Mouse (Mus musculus) midbrain, postnatal 0 days (tissue): ENCODE data around the gene Ric8a. TPM values are rescaled to one million over a fixed set of nuclear protein-coding genes. Genes with fewer than 3 reads are reported as not detected.

Experiments used
- ATAC-seq: fragments of 200-750 bp; cut with Nextera tagmentation; 2 replicates; pipeline ENCODE4 v1.8.0; 2017; ENCODE audit warnings: moderate number of reproducible peaks, mild to moderate bottlenecking, moderate TSS enrichment, moderate library complexity; ENCODE audit not compliant: low FRiP score
- DNase-seq: peaks from one replicate; pipeline ENCODE4 v3.0.0-alpha.2; 2015; ENCODE audit warnings: low spot score
- H3K27ac ChIP-seq: fragments of 300-500 bp; sonication (generic); 2 replicates; pipeline ENCODE4 v1.5.1; 2014; ENCODE audit warnings: low read depth, mild to moderate bottlenecking, low read length, mixed read lengths
- H3K27me3 ChIP-seq: fragments of 300-500 bp; sonication (generic); 2 replicates; pipeline ENCODE4 v1.6.1; 2014; ENCODE audit warnings: low read length, control low read depth, mixed read lengths; ENCODE audit not compliant: insufficient read depth
- H3K36me3 ChIP-seq: fragments of 300-500 bp; sonication (generic); 2 replicates; pipeline ENCODE4 v1.6.1; 2014; ENCODE audit warnings: low read length, control low read depth, mixed read lengths; ENCODE audit not compliant: insufficient read depth
- H3K4me1 ChIP-seq: fragments of 300-500 bp; sonication (generic); 2 replicates; pipeline ENCODE4 v1.6.1; 2014; ENCODE audit warnings: mild to moderate bottlenecking, control low read depth, antibody characterized with exemption, low read length, mixed read lengths; ENCODE audit not compliant: insufficient read depth
- H3K4me2 ChIP-seq: fragments of 300-500 bp; sonication (generic); 2 replicates; pipeline ENCODE4 v1.6.1; 2014; ENCODE audit warnings: low read depth, mild to moderate bottlenecking, low read length, mixed read lengths; ENCODE audit not compliant: poor library complexity, severe bottlenecking
- H3K4me3 ChIP-seq: fragments of 300-500 bp; sonication (generic); 2 replicates; pipeline ENCODE4 v1.5.1; 2014; ENCODE audit warnings: low read depth, mild to moderate bottlenecking, low read length, moderate library complexity
- H3K9ac ChIP-seq: fragments of 300-500 bp; sonication (generic); replicated peaks from 2 replicates; pipeline ENCODE4 v1.6.1; 2014; ENCODE audit warnings: mild to moderate bottlenecking, low read length, moderate library complexity, mixed read lengths; ENCODE audit not compliant: poor library complexity, severe bottlenecking
- H3K9me3 ChIP-seq: fragments of 300-500 bp; sonication (generic); 2 replicates; pipeline ENCODE4 v1.6.1; 2016; ENCODE audit warnings: low read length, control low read depth
- CTCF ChIP-seq: IDR thresholded peaks from 2 replicates; pipeline ENCODE4 v1.5.1; 2016; ENCODE audit warnings: antibody characterized with exemption, mild to moderate bottlenecking
- WGBS: fragments of 180-500 bp; shearing (Covaris S2); extraction: QIAGEN DNeasy Blood & Tissue Kit; methylation state at CpG from one replicate; pipeline ENCODE4 v1.1.7; 2014; 5-methylcytosine and 5-hydroxymethylcytosine counted together
- polyA plus RNA-seq: library from polyadenylated mRNA; unstranded; fragments of >200 nt; fragmentation: Nextera tagmentation; extraction: Ambion mirVana; gene quantifications from 2 replicates; pipeline ENCODE4 v1.2.1, GENCODE M21; 2015
- total RNA-seq: library from RNA; depleted of rRNA; stranded (reverse); fragments of >200 nt; gene quantifications from 2 replicates; pipeline ENCODE4 v1.2.3, GENCODE M21; 2014

The Ric8a gene
- total and polyA plus RNA-seq, 2 experiments from 2014 or later, result 81.2 to 91.8 TPM

GRCm38 (mm10) chr7:140843806-140844205 is 13.0 kb upstream of the Ric8a start:
- DNase-seq (no peak), ATAC-seq (no peak)
- Histone ChIP-seq H3K4me2 (no peak overlapping the region), H3K4me3 (no peak overlapping the region), H3K36me3 (no peaks in the 10 kb centered on the region), H3K4me1 (no peaks in the 10 kb centered on the region), H3K27me3 (0 out of 2 replicates have a peak, but pooled peaks cover 6% of the 10 kb centered on the region), H3K9ac (no peak overlapping the region), H3K27ac (no peak overlapping the region), H3K9me3 (no peaks in the 10 kb centered on the region)
- WGBS, result 80% methylated on average over 7 of the region's 7 CpGs
- no peak for TF ChIP-seq CTCF

DNA sequence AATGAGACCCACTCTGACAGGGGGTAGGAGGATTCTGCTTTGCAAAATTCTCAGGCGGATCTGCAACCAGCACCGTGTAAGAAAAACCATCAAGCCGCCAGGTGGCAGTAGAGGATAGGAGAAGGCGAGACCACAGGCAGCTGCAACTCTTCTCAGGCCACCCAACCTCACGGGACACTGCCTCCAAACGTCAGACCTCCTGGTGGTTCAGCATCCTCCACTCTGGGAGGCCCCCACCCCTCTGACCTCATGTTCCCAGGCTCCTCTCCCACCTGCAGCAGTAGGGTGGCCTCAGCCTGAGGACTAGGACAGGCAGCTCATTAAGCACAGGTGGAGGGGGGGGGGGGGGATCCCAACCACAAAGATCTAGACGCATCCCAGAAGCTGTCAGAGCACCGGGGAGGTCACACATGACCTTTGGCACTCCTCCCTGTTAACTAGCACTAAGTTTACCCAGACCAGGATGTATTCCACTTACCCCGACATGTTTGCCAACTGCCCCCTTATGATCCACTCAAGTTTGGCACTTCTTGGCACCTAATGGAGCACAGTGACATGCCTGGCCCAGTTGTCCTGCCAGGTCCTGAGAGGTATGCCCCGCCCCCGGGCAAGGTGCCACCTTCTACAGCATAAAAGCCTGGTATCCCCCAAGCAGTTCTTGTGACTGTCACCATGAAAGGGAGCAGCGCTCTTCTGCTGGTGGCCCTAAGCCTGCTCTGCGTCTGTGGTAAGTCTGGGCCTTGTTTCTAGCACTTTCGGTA is 11.7 kb upstream of the Ric8a start, which contains the start of gene Scgb1c1:
Scgb1c1 (plus strand) TSS at position 643 of the 761 bp plus-strand sequence.
- H3K36me3 ChIP-seq, result no peaks in the 10 kb centered on the region
- H3K4me1 ChIP-seq, result no peaks in the 10 kb centered on the region
- H3K9ac ChIP-seq, result no peak within 1 kb of the TSS
- TF ChIP-seq CTCF, result peak; percentile 87
- H3K4me2 ChIP-seq, result no peak within 1 kb of the TSS
- ATAC-seq, result peak; percentile 73
- no peak within 1 kb of the TSS for H3K4me3 ChIP-seq
- no peaks in the 10 kb centered on the region for H3K9me3 ChIP-seq
- H3K27me3 ChIP-seq, result 0 out of 2 replicates have a peak, but pooled peaks cover 6% of the 10 kb centered on the region
- H3K27ac ChIP-seq, result no peak within 1 kb of the TSS
- peak; percentile 85 for DNase-seq
- WGBS, result 29% methylated on average over 14 of the region's 14 CpGs

DNA sequence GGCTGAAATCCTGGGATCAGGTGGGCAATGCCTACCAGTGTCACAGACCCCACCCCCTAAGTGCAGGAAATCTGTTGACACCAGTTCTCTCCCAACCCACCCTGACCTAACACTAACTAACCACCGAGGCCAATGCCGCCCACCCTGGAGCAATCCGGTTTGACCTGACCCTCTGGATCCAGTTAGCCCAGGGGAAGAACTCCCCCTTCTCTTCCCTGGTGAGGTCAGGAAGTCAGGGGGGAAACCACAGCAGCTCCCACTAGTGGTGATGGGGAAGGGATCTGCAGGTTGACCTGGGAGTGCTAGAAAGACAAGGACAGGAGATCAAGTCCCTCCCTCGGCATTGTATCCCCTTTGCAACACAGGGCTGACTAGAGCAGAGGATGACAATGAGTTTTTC is 11.1 kb upstream of the Ric8a start:
- TF ChIP-seq CTCF, result peak; percentile 26
- Histone ChIP-seq H3K4me3 (no peak overlapping the region), H3K4me2 (no peak overlapping the region), H3K36me3 (no peaks in the 10 kb centered on the region), H3K27ac (no peak overlapping the region), H3K9me3 (no peaks in the 10 kb centered on the region), H3K27me3 (0 out of 2 replicates have a peak, but pooled peaks cover 6% of the 10 kb centered on the region), H3K9ac (no peak overlapping the region), H3K4me1 (no peaks in the 10 kb centered on the region)
- ATAC-seq (no peak), DNase-seq (no peak)
- WGBS, result 54% methylated on average over 4 of the region's 4 CpGs

DNA sequence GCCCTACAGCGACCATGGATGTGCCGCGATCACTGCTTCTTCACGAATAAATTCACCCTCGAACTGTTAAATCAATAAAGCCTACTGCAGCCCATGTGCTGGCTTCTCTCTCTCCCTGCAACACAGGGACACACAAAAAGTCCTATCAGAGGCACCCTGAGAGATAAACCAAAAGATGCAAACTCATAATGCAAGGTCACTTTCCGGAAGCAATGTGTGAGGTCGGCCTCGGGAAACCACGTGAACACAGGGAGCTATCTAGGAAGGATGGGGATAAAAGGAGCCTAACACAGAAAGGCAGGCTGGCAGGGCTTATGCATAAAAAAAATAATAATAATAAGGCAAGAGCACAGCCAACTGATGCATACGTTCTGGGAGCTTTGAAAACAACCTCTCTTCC is 10.1 kb upstream of the Ric8a start:
- DNase-seq (no peak), ATAC-seq (no peak)
- no peaks in the 10 kb centered on the region for H3K9me3 ChIP-seq
- peaks cover 4% of the 10 kb centered on the region for H3K36me3 ChIP-seq
- no peaks in the 10 kb centered on the region for H3K4me1 ChIP-seq
- TF ChIP-seq CTCF, result no peak
- no peak overlapping the region for H3K27ac ChIP-seq
- no peak overlapping the region for H3K9ac ChIP-seq
- no peak overlapping the region for H3K4me3 ChIP-seq
- 82% methylated on average over 10 of the region's 10 CpGs for WGBS
- H3K4me2 ChIP-seq, result no peak overlapping the region
- 0 out of 2 replicates have a peak, but pooled peaks cover 6% of the 10 kb centered on the region for H3K27me3 ChIP-seq

DNA sequence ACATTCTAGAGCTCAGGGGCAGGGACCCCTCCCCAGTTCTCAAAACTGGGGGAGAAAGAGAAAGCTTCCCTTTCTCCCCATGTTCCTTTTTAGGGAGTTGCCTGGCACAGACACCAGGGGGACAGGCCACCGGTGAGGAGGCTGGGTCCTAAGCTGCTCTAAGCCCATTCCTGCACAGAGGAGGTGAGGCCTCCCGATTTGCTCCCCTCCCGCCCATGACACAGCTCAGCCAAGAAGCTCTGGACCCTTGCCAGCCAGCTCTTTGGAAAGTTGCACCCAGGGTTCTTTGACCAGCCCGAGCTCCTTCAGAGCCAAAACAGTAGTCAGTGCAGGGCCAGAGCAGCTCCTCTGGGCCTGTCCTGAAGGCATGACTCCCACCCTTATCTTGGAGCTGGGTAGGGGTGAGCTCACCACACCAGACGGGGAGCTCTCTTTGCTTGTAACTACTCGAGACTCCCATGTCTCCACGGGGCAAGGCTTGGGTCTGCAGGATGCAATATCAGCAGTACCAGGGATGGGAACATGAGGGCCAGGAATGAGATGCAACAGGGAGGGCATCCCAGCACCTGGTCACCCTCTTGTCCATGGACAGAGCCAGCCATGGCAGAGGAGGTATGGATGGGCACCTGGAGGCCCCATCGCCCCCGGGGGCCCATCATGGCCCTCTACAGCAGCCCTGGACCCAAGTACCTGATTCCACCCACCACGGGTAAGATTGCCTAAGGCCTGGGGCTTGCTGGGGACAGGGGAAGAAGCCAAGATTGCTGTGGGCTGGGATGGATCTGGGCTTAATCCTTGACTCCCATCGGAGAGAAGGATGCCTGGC is 8.8 kb upstream of the Ric8a start, which contains the start of gene Odf3:
Odf3 (plus strand) TSS at position 51 of the 826 bp plus-strand sequence.
- WGBS, result 64% methylated on average over 11 of the region's 11 CpGs
- peaks cover 15% of the 10 kb centered on the region for H3K36me3 ChIP-seq
- H3K4me1 ChIP-seq, result no peaks in the 10 kb centered on the region
- peak; percentile 35 for DNase-seq
- no peak for ATAC-seq
- no peak within 1 kb of the TSS for H3K4me3 ChIP-seq
- no peak within 1 kb of the TSS for H3K4me2 ChIP-seq
- no peak for TF ChIP-seq CTCF
- no peak within 1 kb of the TSS for H3K27ac ChIP-seq
- no peaks in the 10 kb centered on the region for H3K9me3 ChIP-seq
- H3K9ac ChIP-seq, result no peak within 1 kb of the TSS
- H3K27me3 ChIP-seq, result 0 out of 2 replicates have a peak, but pooled peaks cover 6% of the 10 kb centered on the region
